Mouse (Mus musculus): ENCODE data around the gene Swsap1.

Swsap1 gene

DNA sequence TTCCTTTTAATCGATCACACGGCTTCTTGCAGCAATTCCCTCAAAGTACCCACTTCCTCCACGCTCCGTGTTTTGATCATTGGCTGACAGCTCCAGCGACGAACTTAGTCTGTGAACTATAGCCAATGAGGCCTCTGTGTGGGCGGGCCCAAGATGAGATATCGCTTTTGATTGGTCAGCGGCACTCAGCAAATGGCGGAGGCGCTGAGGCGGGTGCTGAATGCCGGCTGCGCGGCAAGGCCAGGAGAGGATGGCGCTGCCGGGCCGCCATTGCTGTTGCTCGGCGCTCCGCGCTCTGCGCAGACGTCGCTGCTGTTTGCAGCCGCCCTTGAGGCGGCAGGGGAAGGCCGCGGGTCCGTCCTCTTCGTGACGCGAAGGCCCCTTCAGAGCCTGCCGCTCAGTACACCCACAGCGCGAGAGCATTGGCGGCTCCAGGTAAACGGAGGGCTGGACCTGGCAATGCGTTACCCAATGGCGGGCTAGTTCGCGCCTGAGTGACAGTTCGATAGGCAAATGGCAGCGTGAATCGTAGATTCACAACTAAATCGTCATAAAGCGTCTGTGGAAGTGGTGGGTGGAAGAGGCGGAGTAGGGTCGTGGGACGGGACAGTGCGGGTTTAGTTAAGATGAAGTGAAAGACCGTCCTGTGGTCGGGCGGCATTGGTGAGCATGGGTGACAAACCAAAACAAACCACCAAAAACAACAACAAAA lies at the start of gene Swsap1:
TSS of gene Swsap1 (plus strand) at position 186 of the 712 bp plus-strand sequence.
- DNase-seq (ENCODE audit: low spot score): peak; percentile 99

DNA sequence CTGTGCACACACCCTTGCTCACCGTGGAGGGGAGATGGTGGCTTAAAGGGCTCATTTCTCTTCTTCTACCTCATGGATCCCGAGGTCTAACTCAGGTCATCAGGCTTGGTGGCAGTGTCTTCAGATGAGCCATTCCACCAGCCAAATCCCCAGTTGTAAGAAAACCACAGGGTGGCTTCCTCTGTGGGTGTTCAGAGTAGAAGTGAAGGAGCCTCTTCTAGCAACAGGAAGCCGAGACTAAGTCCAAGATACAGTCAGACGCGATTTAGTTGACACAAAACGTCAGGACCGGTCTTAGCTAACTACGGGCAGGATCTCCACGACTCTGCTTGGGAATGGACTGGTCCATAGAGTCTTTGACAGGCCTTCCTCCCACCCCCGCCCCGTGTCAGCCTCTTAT lies 47.3 kb upstream of the Swsap1 start:
- DNase-seq (ENCODE audit: low spot score): no peak

GRCm38 (mm10) chr9:21909474-21910223 lies 45.9 kb upstream of the Swsap1 start:
- DNase-seq (ENCODE audit: low spot score): no peak

- no peak for DNase-seq (ENCODE audit: low spot score)
Observed at GRCm38 (mm10) chr9:21916851-21917492, 38.6 kb upstream of the Swsap1 start.

- DNase-seq (ENCODE audit: low spot score): no peak
Observed at GRCm38 (mm10) chr9:21917493-21918034, 38.0 kb upstream of the Swsap1 start.

DNA sequence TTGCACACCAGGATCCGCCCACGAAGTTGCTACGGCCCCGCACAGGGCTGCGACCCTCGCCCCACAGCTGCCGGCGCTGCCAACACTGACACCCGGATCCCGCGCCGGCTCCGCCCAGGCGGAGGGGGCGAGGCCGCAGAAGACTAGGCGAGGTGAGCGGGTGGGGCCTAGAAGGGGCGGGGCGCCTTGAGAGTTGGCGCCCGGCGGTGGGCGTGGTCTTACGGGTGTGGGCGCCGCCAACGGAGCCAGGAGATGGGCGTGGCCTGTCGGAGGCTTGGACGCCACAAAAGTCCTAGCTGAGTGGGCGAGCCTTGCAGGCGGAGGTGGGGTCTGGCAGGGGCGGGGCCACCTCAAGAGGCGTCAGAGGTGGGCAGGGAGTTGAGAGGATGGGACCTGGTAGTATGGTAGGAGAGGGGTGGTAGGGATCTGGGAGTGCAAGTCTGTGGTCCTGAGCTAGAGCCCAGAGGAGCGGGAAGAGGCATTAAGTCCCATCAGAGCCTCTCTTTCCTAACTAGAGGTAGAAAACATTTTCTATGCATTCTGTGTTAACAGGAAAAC lies 37.4 kb upstream of the Swsap1 start, which contains the start of gene Rab3d:
TSS of gene Rab3d (minus strand) at position 158 of the 558 bp plus-strand sequence.
- peak; percentile 99 for DNase-seq (ENCODE audit: low spot score)

DNA sequence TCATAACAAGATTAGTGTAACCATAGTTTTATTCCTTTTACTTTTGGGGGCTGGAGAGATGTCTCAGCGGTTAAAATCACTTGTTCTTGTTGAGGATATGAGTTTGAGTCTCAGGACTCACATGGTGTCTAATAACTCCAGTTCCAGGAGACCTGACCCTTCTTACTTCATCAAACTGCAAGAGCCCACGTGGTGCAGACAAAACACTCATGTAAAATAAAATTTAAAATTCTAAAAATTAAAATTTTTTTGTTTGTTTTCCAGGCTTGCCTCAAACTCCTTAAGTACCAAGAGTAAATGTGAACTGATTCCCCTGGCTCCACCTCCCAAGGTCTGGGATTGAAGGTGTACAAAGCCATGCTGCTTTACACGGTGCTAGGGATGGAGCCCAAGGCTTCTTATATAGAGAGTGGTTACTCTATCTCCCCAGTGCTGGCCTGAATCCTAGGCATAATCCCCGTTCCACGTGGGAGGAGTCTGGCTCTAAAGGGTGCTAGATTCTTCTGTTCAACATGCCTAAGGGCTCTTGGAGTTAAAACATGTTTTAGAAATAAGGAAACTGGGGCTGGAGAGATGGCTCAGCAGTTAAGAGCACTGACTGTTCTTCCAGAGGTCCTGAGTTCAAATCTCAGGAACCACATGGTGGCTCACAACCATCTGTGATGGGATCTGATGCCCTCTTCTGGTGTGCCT lies 36.7 kb upstream of the Swsap1 start:
- DNase-seq (ENCODE audit: low spot score): no peak

DNA sequence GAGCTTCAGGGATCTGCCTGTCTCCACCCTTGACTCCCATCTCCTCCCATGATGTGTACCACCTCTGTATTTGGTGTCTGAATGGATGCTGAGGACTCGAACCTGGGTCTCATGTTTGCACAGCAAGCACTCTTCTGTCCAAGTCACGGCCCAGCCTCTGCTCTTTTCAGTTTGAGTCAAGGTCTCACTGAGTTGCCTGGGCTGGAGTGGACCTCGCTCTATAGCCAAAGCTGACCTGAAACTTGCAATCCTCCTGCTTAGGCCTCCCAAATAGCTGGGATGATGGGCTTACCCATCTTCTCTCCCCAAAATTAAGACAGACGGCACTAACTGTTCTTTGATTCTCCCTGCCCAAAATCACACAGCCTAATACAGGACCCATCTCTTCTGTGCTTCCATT lies 32.5 kb upstream of the Swsap1 start:
- no peak for DNase-seq (ENCODE audit: low spot score)

DNA sequence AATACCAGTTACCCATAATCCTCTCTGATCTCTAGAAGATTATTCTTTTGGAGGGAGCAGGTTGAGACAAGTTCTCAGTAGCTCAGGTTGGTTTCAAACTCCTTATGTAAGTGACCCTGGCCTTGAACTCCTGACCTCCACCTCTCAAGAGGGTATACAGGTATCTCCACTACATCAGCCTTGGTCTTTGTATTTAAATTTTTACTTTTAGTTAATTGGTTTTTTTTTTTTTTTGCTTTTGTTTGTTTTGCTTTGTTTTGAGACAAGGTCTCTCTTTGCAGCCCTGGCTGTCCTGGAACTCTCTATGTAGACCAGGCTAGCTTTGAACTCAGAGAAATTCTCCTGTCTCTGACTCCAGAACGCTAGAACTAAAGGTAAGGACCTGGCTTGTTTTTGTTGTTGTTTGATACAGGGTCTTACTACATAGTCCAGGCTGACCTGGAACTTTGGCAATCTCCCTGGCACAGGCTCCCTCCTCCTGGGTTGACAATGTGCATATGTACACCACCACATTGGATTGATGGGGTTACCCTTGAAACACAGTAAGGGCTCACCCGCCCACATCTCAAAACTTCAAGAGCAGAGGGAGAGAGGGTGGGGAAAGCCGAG lies 32.0 kb upstream of the Swsap1 start:
- DNase-seq (ENCODE audit: low spot score): no peak

DNA sequence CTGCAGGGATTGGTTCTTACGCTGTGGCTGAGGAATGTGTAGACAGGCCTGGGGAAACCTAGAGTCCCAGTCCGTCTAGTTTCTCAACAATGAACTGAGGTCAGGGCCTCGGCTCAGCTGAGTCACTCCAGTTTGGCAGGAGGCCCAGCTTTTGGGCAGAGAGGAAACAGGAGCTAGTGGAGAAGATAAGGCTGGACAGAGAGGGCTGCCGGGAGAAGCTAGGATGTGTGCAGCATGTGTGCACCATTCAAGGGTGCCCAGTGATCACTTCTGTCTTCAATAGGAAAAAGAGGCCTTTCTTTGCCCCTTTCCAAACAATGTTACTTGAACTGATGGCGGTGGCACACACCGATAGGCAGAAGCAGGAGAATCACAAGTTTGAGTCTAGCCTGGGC lies 31.5 kb upstream of the Swsap1 start:
- no peak for DNase-seq (ENCODE audit: low spot score)

GRCm38 (mm10) chr9:21925034-21925433 lies 30.5 kb upstream of the Swsap1 start:
- no peak for DNase-seq (ENCODE audit: low spot score)

DNA sequence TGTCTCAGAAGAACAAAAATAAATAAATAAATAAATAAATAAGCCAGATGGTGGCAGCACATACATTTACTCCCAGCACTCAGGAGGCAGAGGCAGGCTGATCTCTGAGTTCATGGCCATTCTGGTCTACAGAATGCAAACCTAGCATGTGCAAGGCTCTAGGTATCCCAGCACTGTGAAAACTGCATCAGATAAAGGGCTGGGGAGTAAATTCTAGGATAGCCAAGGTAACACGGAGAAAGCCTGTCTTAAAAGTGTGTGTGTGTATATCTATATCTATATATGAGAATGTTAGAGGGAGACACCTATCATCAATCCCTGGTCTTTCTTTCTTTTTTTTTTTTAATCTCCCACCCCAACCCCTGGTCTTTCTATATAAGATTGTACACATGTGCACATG lies 30.0 kb upstream of the Swsap1 start:
- DNase-seq (ENCODE audit: low spot score): no peak

DNA sequence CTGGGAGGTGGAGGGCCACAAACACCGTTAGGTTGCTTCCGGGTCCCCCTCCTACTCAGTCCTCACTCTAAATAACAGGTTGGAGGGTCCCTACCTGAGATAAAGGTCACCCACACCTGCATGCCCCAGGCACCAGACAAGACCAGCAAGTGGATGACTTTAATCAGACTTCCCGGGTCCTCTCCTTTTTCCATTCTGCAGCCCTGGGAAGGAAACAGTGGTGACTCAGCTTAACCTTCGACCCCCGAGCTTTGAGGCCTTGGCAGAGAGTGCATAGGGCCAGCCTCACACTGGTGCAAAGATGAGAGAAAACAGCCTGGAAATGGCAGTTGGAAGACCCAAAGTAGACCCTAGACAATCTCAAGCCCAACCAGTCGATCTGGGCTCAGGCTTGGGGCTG lies 29.4 kb upstream of the Swsap1 start:
- peak; percentile 26 for DNase-seq (ENCODE audit: low spot score)

DNA sequence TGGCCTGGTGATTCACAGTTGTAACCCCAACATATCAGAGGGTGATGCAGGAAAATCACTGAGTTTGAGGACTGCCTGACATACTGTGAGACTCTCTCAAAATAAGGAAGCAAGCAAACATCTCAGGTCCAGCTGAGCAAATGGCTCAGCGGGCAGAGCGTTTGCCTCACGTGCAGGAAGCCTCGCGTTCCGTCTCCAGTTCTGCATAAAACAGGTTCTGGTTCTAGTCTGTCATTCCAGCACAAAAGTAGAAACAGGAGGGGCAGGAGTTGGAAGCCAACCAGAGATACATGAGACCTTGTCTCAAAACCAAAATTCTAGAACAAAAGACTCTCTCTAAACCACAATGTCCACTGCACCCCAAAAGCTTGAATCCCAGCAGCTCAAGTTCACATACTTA lies 28.8 kb upstream of the Swsap1 start:
- peak; percentile 31 for DNase-seq (ENCODE audit: low spot score)

DNA sequence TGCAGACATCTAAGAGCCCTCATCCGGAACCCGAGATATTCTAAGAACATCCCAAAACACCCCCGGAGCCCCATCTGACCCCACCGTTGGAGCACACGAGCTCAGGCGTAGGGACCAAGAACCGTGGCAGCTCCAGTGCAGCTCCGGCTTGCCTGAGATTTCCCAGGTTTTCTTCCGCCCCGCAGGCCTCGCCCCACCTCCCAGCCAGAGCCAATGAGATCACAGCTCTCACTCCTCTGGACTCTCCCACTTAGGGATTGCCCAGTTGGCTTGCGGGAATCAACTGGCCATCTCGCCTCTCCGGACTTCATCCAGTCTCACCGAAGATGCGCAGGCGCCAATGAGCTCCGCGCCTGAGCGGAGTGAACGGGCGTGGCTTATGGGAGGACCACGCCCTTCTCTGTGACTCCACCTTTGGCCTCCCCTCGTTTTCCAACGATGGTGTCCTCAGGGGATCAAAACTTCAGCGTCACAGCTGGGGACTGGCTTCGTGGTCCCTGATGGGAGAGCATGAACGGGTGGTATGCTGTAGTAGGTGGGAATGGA lies 28.3 kb upstream of the Swsap1 start, which contains the start of the genes Ccdc159 and Tmem205:
TSS of gene Ccdc159 (plus strand) at position 264 of the 546 bp plus-strand sequence.
TSS of gene Tmem205 (minus strand) at position 349 of the 546 bp plus-strand sequence.
- DNase-seq (ENCODE audit: low spot score): peak; percentile 99

DNA sequence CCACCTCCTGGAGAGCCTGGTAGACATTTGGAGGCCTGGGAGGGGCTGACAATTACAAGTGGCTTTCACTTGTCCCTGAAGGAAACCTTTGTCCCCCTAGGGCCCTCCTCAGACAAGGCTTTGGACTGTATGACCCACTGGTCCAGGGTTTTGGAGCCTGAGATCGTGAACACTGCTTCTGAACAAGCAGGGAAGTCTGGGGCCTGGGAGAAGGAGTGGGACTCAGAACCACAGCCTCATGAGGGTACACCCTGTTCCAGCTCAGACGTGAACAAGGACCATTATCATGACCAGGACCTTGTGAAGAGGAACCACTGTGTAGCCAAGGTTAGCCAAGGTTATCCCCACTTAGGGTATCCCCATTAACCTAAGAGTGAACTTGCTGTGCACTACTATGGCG lies 26.3 kb upstream of the Swsap1 start:
- DNase-seq (ENCODE audit: low spot score): no peak

- no peak for DNase-seq (ENCODE audit: low spot score)
Observed at GRCm38 (mm10) chr9:21932006-21932405, 23.5 kb upstream of the Swsap1 start.

DNA sequence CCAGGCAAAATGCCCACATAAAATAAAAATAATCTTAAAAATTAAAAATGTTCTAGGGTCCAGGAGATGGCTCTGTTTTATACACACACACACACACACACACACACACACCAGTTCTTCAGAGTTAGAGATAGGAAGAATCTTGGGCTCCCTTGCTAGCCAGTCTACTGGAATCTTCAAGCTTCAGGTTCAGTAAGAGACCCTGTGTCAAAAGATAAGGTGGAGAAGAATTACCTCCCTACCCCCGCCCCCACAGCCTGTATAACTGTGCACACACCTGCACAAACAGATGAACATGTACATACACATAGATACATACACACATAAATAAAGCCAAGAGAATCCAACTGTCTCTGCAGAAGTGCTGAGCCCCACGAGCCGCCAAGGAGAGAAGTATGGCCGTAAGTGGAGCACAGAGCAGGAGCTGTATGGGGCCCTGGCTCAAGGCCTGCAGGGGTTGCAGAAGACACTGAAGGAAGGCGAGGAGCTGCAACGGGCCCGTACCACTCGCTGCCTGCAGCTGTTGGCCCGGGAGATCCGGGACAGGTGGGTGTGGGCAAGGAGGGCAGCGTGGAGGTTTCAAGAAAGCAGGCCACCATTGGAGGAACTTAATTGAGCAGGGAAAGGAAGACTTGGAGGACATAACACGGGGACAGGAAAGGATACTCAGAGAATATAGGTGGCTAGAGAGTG lies 23.0 kb upstream of the Swsap1 start:
- no peak for DNase-seq (ENCODE audit: low spot score)

- DNase-seq (ENCODE audit: low spot score): no peak
Observed at GRCm38 (mm10) chr9:21934021-21934420, 21.5 kb upstream of the Swsap1 start.

- no peak for DNase-seq (ENCODE audit: low spot score)
Observed at GRCm38 (mm10) chr9:21935466-21936131, 20.0 kb upstream of the Swsap1 start.
